Mouse (Mus musculus) forebrain, embryonic 11.5 days (tissue): Measurements from ENCODE around the gene Sprn. TPM values are rescaled to one million over a fixed set of nuclear protein-coding genes. Genes with fewer than 3 reads are reported as not detected.

ENCODE experiments used
- ATAC-seq: fragments of 200-750 bp; cut with Nextera tagmentation; replicated peaks from 2 replicates; pipeline ENCODE4 v1.8.0; 2017; ENCODE audit warnings: moderate TSS enrichment; ENCODE audit not compliant: low FRiP score
- DNase-seq: peaks from one replicate; pipeline ENCODE4 v3.0.0-alpha.2; 2017; ENCODE audit warnings: low spot score
- H3K27ac ChIP-seq: fragments of 300-500 bp; sonication (generic); 2 replicates; pipeline ENCODE4 v1.5.1; 2014; ENCODE audit warnings: low read depth, low read length
- H3K27me3 ChIP-seq: fragments of 300-500 bp; sonication (generic); 2 replicates; pipeline ENCODE4 v1.6.1; 2014; ENCODE audit warnings: mild to moderate bottlenecking, low read length, mixed read lengths; ENCODE audit not compliant: control insufficient read depth, insufficient read depth
- H3K36me3 ChIP-seq: fragments of 300-500 bp; sonication (generic); 2 replicates; pipeline ENCODE4 v1.6.1; 2014; ENCODE audit warnings: mild to moderate bottlenecking, low read length, moderate library complexity, mixed read lengths; ENCODE audit not compliant: control insufficient read depth, insufficient read depth
- H3K4me1 ChIP-seq: fragments of 300-500 bp; sonication (generic); replicated peaks from 2 replicates; pipeline ENCODE4 v1.6.1; 2014; ENCODE audit warnings: low read length, mixed read lengths; ENCODE audit not compliant: control insufficient read depth, insufficient read depth
- H3K4me2 ChIP-seq: fragments of 300-500 bp; sonication (generic); 2 replicates; pipeline ENCODE4 v1.6.1; 2014; ENCODE audit warnings: low read depth, mild to moderate bottlenecking, low read length, moderate library complexity, mixed read lengths; ENCODE audit not compliant: severe bottlenecking
- H3K4me3 ChIP-seq: fragments of 300-500 bp; sonication (generic); 2 replicates; pipeline ENCODE4 v1.5.1; 2014; ENCODE audit warnings: low read depth, low read length
- H3K9ac ChIP-seq: fragments of 300-500 bp; sonication (generic); 2 replicates; pipeline ENCODE4 v1.6.1; 2014; ENCODE audit warnings: low read length
- H3K9me3 ChIP-seq: fragments of 300-500 bp; sonication (generic); 2 replicates; pipeline ENCODE4 v1.6.1; 2016; ENCODE audit warnings: low read length, mixed read lengths; ENCODE audit not compliant: control insufficient read depth
- WGBS: fragments of 180-500 bp; shearing (Covaris S2); extraction: QIAGEN DNeasy Blood & Tissue Kit; methylation state at CpG from one replicate; pipeline ENCODE4 v1.1.7; 2014; 5-methylcytosine and 5-hydroxymethylcytosine counted together
- polyA plus RNA-seq: library from polyadenylated mRNA; unstranded; fragments of >200 nt; fragmentation: Nextera tagmentation; extraction: Ambion mirVana; gene quantifications from 2 replicates; pipeline ENCODE4 v1.2.1, GENCODE M21; 2014

Sprn gene
- polyA plus RNA-seq, 1 experiment from 2014 or later = 0.68 TPM

GRCm38 (mm10) chr7:140187721-140188390 lies 33.2 kb upstream of the Sprn start:
- DNase-seq = no peak
- no peaks in the 10 kb centered on the region for H3K9me3 ChIP-seq
- WGBS = 84% methylated on average over 7 of the region's 7 CpGs
- H3K4me2 ChIP-seq = no peak overlapping the region
- no peak for ATAC-seq
- H3K4me3 ChIP-seq = no peak overlapping the region
- H3K9ac ChIP-seq = no peak overlapping the region
- no peaks in the 10 kb centered on the region for H3K36me3 ChIP-seq
- no peaks in the 10 kb centered on the region for H3K4me1 ChIP-seq
- H3K27ac ChIP-seq = no peak overlapping the region
- no peaks in the 10 kb centered on the region for H3K27me3 ChIP-seq

DNA sequence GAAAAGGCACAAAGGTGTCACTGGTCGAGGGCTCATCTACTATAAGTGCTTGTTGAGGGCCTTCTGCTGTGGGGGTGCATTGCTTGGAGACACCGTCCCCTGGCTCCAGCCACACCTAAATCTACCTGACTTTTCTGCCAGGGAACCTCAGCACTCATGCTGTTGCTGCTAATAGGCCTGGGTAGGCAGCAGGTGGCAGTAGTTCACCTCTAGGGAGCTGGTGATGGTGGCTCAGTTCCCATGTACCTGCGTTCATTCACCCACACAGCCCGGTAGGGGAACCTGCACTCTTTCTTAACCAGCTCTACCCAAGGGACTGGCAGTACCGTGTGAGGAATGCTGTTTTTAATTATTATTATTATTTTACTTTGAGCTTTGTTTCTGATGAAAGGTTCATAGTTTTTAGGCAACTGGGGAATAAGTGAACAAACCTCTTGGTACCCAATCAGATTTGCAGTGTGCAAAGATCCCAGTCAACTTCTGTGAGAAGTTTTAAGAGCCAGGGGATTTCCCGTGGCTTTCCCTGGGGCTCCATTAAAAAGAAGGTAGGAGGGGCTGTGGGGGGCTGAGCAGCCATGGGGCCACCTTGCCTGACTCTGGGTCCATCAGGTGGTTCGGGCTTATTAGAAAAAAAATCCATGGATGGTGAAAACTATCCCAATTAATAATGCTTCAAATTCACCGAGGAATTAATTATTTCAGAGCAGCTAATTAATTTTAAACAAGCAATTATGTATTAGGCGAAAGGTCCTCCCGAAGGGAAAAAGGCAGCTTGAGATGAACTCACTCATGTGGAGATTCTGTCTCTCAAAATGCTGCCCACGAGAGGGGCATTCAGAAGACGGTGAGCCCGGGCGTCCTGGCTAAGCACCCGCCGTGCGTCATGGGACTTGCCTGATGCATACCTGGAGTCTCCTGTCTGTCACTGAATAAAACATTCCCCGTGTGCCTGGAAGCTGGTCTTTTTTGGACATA lies 32.3 kb upstream of the Sprn start:
- peak; percentile 51 for DNase-seq
- 56% methylated on average over 18 of the region's 18 CpGs for WGBS

DNA sequence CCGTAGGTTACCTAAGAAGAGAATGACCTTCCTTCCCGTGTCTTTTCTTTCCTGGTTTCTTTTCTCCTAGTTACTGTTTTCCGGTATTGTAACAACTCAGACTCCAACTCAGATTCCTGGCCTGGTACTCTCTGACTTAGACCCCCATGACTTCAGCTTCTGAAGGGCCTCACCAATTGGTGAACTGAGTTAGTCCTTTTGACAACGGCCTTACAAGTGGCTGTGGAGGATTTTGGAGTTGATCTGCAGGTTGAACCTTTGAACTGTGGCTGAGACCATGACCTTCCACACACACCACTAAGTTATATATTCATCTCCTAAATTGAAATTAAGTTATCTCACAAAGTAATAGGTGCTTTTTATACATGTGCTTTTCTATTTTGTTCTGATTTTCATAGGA lies 29.5 kb upstream of the Sprn start:
- peak; percentile 4 for DNase-seq
- H3K36me3 ChIP-seq = no peaks in the 10 kb centered on the region
- ATAC-seq = no peak
- no peak overlapping the region for H3K4me2 ChIP-seq
- no peaks in the 10 kb centered on the region for H3K4me1 ChIP-seq
- no peaks in the 10 kb centered on the region for H3K9me3 ChIP-seq
- no peak overlapping the region for H3K27ac ChIP-seq
- 84% methylated on average over 4 of the region's 4 CpGs for WGBS
- H3K4me3 ChIP-seq = no peak overlapping the region
- H3K9ac ChIP-seq = no peak overlapping the region
- H3K27me3 ChIP-seq = no peaks in the 10 kb centered on the region

More for the DNA sequence above, 32.3 kb upstream of the Sprn start:
- H3K4me3 ChIP-seq = no peak overlapping the region
- no peak for ATAC-seq
- no peaks in the 10 kb centered on the region for H3K4me1 ChIP-seq
- H3K27me3 ChIP-seq = no peaks in the 10 kb centered on the region
- no peak overlapping the region for H3K9ac ChIP-seq
- no peaks in the 10 kb centered on the region for H3K36me3 ChIP-seq
- no peak overlapping the region for H3K4me2 ChIP-seq
- no peak overlapping the region for H3K27ac ChIP-seq
- H3K9me3 ChIP-seq = no peaks in the 10 kb centered on the region

- no peaks in the 10 kb centered on the region for H3K4me1 ChIP-seq
- H3K36me3 ChIP-seq = no peaks in the 10 kb centered on the region
- no peaks in the 10 kb centered on the region for H3K9me3 ChIP-seq
- H3K9ac ChIP-seq = no peak overlapping the region
- no peak for DNase-seq
- WGBS = 77% methylated on average over 2 of the region's 2 CpGs
- H3K4me2 ChIP-seq = no peak overlapping the region
- H3K27ac ChIP-seq = no peak overlapping the region
- H3K4me3 ChIP-seq = no peak overlapping the region
- no peak for ATAC-seq
- H3K27me3 ChIP-seq = no peaks in the 10 kb centered on the region
Measured at GRCm38 (mm10) chr7:140180692-140181091, 26.0 kb upstream of the Sprn start.

- no peaks in the 10 kb centered on the region for H3K27me3 ChIP-seq
- 84% methylated on average over 2 of the region's 2 CpGs for WGBS
Measured at GRCm38 (mm10) chr7:140179176-140179575, 24.5 kb upstream of the Sprn start.

DNA sequence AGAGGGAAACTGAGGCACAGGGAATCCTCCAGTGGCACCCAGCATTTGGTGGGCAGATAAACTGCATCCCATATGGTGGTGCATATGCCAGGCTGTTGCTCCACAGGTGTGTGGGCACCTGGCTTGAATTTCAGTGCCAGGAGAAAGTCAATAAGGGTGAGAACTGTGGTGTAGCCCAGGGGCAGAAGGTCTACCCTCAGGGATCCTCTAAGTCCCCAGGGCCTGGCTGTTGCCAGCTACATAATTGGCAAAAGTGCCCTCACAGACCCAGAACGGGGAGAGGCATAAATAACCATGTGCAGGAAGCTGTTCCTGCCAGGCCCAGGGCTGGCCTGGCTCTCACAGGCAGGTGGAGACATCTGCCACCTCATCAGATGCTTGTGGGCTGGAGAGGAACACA lies 18.3 kb upstream of the Sprn start, which contains the start of gene Olfr523:
Olfr523 (plus strand) TSS at position 282 of the 400 bp plus-strand sequence.
- no peak within 1 kb of the TSS for H3K27ac ChIP-seq
- ATAC-seq (no peak), DNase-seq (no peak)
- no peak within 1 kb of the TSS for H3K9ac ChIP-seq
- H3K4me1 ChIP-seq = no peaks in the 10 kb centered on the region
- no peak within 1 kb of the TSS for H3K4me2 ChIP-seq
- 67% methylated on average over 1 of the region's 1 CpGs for WGBS
- no peaks in the 10 kb centered on the region for H3K9me3 ChIP-seq
- H3K4me3 ChIP-seq = no peak within 1 kb of the TSS
- no peaks in the 10 kb centered on the region for H3K36me3 ChIP-seq
- H3K27me3 ChIP-seq = no peaks in the 10 kb centered on the region

More at GRCm38 (mm10) chr7:140179176-140179575, 24.5 kb upstream of the Sprn start:
- H3K27ac ChIP-seq = no peak overlapping the region
- H3K9me3 ChIP-seq = no peaks in the 10 kb centered on the region
- no peak for ATAC-seq
- no peak overlapping the region for H3K4me3 ChIP-seq
- no peaks in the 10 kb centered on the region for H3K4me1 ChIP-seq
- no peaks in the 10 kb centered on the region for H3K36me3 ChIP-seq
- no peak overlapping the region for H3K9ac ChIP-seq
- no peak for DNase-seq
- no peak overlapping the region for H3K4me2 ChIP-seq

GRCm38 (mm10) chr7:140170863-140171262 lies 16.2 kb upstream of the Sprn start:
- no peak overlapping the region for H3K9ac ChIP-seq
- H3K36me3 ChIP-seq = no peaks in the 10 kb centered on the region
- no peak overlapping the region for H3K4me3 ChIP-seq
- H3K4me2 ChIP-seq = no peak overlapping the region
- DNase-seq (no peak), ATAC-seq (no peak)
- H3K27me3 ChIP-seq = no peaks in the 10 kb centered on the region
- no peaks in the 10 kb centered on the region for H3K9me3 ChIP-seq
- WGBS = 92% methylated on average over 3 of the region's 3 CpGs
- no peak overlapping the region for H3K27ac ChIP-seq
- no peaks in the 10 kb centered on the region for H3K4me1 ChIP-seq

GRCm38 (mm10) chr7:140169386-140169785 lies 14.7 kb upstream of the Sprn start:
- Histone ChIP-seq H3K36me3 (no peaks in the 10 kb centered on the region), H3K27me3 (no peaks in the 10 kb centered on the region), H3K4me2 (no peak overlapping the region), H3K4me3 (no peak overlapping the region), H3K27ac (no peak overlapping the region), H3K4me1 (no peaks in the 10 kb centered on the region), H3K9me3 (no peaks in the 10 kb centered on the region), H3K9ac (no peak overlapping the region)
- DNase-seq = no peak
- 85% methylated on average over 4 of the region's 4 CpGs for WGBS
- no peak for ATAC-seq
